Mouse (Mus musculus) megakaryocyte-erythroid progenitor cell, adult 5-6 weeks (primary cell): ENCODE measurements around the gene Ehmt2. TPM values are rescaled to one million over a fixed set of nuclear protein-coding genes. Genes with fewer than 3 reads are reported as not detected.

Source experiments
- ATAC-seq: replicated peaks from 2 replicates; pipeline ENCODE4 v1.8.0; 2016; ENCODE audit warnings: mild to moderate bottlenecking, inconsistent platforms; ENCODE audit not compliant: severe bottlenecking, poor library complexity, low FRiP score, low TSS enrichment
- total RNA-seq, 2 experiments: library from RNA; stranded (forward) in 1 of 2; stranded (reverse) in 1 of 2; fragments of 200-1000, 215-1000 nt in 1 of 2; fragments of >200 nt in 1 of 2; fragmentation: Nextera tagmentation in 1 of 2; gene quantifications; 2 replicates each; pipeline ENCODE4 v1.2.3; 2014 to 2017

Gene Ehmt2
- 86.2 and 86.5 TPM in 2 replicates for total RNA-seq (2014; fragmentation: Nextera tagmentation)
- 72.7 and 83.8 TPM in 2 replicates for total RNA-seq (2017)

DNA sequence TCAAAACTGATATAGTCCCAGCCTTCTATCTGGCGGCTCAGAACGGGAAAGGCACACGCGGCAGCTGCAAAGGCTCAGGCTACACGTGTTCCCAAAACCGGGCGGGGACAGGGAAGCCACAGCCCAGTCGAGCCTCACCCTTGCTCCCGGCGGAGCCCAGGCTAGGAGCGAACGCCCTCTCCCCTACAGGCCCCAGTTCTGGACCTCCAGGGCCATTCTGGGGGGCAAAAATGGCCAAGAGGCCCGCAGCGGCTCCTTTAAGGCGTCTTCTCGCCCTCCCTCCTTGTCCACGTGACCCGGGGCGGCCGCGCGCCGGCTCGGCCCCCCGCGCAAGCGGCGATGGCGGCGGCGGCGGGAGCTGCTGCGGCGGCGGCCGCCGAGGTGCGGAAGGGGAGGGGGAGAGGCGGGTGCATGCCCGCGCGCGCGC is at the start of gene Ehmt2, which contains the start of gene C2:
Gene Ehmt2, plus strand, starts transcription at position 310 of the 427 bp plus-strand sequence.
Gene C2, minus strand, starts transcription at position 106 of the 427 bp plus-strand sequence.
- ATAC-seq: peak; percentile 42

DNA sequence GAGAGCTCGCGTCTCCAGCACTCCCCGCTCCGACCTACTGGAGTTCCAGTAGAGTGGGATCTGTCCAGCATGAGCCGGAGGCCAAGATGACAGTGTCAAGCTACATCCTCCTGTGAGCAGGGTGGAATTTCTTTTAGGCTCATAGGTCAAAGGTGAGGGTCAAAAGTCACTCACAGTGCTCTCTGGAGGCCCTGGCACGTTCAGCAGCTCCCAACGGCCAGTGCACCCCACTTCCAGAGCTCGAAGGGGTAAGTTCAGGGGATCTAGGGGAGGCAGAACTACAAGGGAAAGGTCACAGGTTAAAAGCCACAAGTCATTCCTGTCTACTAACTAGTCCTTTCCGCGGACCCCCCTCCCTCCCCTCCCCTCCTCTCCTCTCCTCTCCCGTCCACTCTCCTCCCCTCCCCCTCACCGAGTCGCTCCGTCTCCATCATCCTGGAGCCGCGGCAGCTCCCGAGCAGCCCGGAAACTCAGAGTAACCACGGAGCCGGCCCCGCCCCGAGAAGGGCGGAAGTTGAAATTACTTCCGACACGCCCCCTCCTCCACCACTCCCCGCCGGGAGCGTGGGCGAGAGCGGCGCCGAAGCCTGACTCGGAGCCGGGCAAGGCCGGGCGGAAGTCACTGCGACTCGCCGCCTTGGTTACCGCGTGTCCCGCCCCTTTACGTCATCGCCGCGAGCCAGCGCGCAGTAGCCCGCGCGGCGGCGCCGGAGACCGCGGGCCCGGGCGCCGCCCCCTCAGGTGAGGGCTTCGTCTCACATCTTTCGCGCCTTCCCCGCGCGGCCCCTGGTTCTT is 48.4 kb upstream of the Ehmt2 start, which contains the start of the genes Skiv2l and Nelfe:
Gene Skiv2l, minus strand, starts transcription at position 489 of the 795 bp plus-strand sequence.
Gene Nelfe, plus strand, starts transcription at position 670 of the 795 bp plus-strand sequence.
- peak; percentile 94 for ATAC-seq

DNA sequence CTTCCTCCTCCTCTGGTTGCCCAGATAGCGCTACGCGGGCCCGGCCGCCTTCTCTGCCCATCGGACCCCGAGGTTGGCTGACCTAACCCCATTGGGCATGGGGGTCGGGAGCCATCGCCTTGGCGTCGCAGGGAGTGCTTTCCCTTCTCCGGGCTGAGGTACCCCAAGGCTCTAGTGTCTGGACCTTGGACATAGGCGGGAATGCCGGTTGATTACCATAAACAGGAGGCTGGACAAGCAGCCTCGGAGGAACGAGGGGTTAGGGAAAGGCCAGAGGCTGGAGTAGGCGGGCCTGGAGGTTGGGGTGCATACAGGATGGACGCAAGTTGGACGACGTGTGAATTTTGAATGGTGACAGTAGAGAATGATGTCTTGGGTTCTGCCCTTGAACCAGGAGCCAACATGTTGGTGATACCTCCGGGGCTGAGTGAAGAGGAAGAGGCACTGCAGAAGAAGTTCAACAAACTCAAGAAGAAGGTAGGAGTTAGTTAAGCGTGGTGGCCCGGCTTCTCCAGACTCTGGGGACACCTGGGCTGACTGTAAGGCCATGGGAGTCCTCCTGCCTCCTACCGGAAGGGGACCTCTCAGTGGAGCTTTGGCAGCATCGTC is 47.6 kb upstream of the Ehmt2 start:
- peak; percentile 5; the same call in 1 of the 2 replicates for ATAC-seq

DNA sequence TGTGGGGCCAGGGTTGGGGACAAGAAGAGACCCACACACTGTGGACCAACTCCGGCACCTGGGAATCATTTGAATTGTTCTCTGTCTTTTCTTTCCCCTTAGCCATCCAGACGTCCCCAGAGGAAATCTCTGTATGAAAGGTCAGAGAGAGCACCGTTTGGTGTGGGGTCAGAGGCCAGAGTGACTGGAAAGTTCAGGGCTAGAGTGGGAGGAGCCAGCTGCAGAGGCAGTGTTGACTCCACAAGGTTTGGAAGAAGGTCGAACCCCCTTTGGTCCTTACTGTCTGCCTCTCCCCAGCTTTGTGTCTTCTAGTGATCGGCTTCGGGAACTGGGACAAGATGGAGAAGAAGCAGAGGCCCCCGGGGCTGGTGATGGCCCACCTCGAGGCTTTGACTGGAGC is 44.8 kb upstream of the Ehmt2 start:
- no peak for ATAC-seq

DNA sequence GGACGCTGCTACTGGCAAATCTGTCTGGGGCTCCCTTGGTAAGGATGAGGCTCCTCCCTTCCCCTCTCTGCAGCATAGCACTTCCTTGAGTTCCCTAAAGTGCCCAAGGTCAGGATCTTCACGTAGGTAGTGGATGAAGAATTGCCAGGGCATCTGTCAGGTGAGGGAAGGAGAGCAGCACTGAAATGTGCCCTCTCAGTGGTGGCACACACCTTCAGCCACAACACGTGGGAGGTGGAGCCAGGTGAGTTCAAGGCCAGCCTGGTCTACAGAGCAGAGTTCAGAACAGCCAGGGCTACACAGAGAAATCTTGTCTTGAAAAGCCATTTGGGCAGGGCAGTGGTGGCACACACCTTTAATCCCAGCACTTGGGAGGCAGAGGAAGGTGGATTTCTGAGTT is 43.5 kb upstream of the Ehmt2 start:
- no peak for ATAC-seq

DNA sequence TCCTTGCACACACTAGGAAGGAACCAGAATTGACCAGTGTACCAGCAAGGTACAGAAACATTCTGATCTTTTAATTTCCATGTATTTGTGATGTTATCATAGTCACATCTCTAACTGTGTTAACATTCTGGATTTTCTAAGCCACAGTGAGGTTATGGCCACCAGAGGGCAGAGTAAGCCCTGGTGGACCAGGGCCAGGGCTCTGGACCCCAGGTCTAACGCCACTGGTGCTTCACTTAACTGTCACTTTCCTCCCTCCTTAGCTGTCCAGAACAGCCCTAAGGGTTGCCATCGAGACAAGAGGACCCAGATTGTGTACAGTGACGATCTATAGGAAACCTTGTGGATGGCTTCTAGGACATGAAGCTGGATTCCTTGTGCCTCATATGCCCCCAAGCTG is 42.4 kb upstream of the Ehmt2 start:
- ATAC-seq: peak; percentile 42; the same call in 1 of the 2 replicates

DNA sequence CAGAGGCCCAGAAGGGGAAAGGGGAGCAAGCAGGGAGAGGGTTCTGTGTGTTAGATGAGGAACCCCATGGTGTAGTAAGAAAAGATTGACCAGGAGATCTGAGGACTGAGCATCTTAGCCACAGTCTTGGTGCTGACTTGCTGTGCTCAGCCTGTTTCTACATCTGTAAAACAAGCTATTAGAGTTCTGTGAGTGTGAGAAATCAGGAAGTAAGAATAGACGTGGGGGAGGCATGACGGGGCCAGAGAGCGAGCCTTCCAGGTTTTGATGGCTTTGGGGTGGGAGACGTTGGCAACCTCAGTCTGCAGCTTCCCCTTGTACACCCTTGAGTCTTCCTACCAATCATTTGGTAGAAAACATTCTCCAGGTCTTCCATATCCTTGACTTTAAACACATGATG is 39.6 kb upstream of the Ehmt2 start:
- ATAC-seq: no peak

DNA sequence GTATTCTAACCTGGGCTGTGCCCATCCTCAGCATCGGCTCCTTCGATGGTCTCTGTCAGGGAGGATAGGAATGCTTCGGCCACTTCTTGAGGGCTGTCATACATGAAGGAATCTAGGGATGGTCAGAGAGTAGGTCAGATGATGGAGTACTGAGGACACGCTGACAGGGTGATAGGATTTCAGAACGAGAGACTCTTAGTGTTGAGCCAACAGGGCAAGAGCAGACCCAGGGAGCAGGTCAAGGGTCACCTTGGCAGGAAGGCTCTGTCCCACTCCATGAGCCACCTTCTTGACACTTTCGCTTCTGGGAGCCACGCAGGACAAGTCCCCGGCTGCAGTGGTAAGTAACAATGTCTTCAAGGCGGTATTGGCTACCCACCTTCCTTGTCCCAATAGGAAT is 37.8 kb upstream of the Ehmt2 start:
- no peak for ATAC-seq

DNA sequence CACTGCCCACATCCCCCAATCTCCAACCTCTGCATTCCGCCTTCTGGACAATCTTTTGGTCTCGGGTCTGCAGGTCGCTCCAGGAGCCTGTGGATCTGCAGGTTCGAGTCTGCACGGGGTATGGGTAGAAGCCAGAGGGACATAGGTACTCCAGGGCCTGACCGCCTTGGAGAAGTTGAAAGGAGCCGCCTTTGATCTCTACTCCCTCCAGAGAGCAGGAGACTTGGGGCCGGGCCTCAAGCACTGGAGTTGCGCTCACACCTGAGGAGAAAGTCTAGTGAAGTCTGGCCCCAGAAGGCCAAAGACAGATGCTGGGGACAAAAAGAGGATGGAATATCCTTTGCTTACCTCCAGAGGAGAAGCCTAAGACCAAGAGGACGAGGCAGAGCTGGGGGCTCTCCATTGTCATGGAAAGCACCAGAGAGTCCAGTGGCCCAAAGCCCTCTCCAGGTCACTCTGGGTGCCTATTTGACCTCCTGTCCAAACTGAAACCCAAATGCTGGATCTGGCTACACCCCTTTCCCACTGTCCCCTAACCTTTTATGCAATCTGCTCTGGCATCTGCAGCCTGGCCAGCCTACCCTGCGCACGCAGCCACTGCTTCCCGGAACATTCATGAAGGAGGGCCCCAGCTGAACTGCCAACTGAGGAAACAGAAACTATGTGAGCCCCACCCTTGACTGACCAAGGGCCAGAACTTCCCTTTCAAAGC is 36.4 kb upstream of the Ehmt2 start:
- ATAC-seq: no peak

DNA sequence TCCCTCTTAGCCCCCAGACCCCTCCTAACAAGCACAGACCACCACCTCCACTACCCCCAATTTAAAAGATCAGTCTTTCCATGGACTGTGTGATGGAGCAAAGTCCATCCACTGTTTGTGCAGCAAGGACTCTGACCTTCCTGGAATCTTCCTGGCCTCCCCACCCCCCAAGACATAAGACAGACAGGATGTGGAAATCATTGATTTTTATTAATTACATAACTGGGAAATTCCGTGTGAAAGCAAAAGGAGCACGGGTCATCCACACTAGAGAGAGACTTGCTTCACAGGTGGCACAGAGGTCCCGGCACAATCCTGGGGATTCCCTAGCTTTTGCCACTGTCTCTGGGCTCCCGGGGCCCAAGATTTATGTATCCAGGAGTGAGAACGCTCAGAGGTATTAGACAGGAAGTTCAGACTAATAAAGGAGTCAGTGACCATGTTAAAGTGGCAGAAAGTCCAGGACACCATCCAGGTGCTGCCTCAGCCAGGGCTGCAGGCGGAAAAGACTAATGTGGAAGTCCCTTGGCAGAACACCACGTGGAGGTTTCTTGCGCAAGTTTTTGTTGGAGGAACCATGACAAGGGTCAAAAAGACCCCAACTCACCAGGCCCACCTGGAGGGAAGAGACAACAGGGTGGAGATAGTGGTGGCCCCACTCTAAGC is 35.7 kb upstream of the Ehmt2 start, which contains the start of gene Cfb:
Gene Cfb, minus strand, starts transcription at position 103 of the 666 bp plus-strand sequence.
- ATAC-seq: no peak

DNA sequence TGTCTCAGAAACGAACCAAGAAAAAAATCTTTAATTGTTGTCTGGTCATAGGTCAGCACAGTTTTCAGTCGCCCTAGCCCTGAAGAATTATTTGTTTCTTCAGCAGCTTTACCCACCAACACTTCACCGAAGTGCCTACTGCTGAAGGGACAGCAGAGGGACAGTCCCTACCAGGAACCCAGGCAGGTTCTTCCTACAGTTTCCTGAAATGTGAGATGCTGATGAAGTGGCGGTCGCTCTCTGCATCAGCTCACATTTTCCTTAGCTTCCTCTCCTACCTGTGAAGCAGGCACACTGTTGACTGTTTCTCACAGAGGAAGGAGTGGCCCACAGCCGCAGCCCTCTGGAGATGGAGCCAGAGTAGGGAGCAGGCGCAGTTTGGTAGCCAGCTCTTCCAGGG is 32.3 kb upstream of the Ehmt2 start:
- ATAC-seq: no peak

DNA sequence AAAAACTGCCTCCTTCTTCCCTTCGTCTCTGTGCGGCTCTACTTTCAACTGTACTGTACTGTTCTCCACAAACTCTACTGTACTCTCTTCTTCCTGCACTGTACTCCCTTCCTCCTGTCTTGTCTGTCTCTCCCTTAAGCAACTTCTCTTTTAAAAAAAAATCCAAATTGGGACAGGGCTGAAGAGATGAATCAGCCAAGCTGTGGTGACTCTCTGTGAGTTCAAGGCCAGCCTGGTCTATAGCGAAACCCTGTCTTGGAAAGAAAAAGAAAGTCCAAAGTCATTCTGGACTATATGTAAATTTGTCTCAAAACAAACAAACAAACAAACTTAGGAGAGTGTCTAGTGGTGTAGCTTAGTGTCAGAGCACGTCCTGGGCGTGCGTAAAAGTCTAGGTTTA is 23.9 kb upstream of the Ehmt2 start:
- ATAC-seq: no peak

DNA sequence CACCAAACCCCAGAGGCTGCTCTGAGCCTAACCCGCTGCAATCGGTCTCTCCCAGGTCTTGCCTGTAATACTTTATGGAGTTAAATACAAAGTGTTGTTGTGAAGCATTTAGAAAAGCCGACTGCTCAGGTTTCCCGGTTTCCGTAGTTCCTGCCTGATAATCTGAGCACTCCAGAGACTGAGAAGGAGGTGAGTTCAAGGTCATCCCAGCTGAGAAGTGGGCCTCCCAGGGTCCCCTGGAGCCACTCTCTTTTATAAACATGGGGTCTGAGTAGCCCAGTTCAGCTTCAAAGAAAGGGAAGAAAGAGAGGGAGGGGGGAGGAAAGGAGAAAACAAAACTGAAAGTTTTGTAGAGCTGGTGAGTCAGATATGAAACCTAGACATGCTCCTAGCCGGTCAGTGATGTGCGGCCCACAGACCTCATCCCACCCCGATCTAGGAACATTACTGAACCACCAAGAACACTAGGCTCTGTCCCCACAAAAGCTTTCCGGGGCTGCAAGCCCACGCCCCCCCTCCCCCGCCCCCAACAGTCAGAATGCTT is 18.9 kb upstream of the Ehmt2 start, which contains the start of gene Zbtb12:
Gene Zbtb12, plus strand, starts transcription at position 148 of the 544 bp plus-strand sequence.
- ATAC-seq: no peak

DNA sequence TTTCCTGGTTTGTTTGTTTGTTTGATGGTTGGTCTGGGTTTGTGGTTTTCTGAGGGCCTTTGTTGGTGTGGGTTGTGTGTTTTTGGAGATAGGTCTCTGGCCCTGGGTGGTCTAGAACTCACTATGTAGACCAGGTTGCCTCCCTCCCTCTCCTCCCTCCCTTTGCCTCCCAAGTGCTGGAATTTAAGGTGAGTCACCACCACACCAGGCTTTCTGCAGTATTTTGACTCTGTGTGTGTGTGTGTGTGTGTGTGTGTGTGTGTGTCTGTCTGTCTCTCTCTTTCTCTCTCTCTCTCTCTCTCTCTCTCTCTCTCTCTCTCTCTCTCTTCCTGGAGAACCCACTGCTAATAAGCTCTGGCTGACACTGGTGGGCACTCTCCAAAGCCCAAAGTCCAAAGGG is 17.1 kb upstream of the Ehmt2 start:
- no peak for ATAC-seq

DNA sequence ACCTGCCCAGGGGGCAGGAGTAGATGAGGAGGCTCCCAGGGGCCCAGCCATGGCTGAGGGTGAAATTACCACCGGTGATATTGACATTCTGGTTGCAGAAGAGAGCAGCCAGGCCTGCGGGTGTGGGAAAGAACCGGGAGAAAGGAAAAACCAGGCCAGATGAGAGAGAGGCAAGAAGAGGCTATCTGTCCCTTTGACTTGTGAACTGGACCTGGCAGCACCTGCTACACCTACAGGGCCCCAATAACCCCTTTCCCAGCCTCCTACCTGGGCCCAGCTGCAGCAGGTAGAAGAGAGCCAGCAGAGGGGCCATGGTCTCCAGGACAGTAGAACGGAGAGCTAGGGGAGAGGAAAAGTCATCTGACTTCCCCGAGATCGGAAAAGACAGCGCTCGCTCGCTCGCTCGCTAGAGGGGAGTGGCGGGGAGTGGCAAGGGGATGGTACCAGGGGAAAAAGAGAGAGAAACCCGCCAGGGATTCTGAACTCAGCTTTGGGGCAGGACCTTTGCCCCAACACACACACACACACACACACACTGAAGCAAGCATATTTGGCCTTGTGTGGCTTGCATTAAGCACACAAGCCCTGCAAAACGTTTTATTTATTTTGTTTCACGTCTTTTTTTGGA is 16.5 kb upstream of the Ehmt2 start, which contains the start of gene Gm20547:
Gene Gm20547, minus strand, starts transcription at position 360 of the 628 bp plus-strand sequence.
- no peak for ATAC-seq

DNA sequence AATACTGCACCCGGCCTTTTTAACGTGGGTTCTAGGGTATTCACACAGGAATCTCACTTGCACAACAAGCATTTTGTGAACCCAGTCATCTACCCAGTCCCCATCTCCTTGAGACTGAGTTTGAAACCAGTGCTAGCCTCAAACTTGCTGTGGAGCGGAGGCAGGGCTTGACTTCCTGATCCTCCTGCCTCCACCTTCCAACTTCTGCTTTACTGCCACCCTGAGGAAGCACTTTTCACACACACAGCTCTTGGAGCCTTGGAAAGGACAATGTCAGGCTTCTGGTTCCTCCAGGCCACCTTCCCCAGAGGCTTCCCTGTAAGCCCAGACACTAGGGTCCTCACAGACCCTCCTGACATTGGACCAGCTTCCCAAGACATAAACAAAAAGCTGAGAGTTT is 14.9 kb upstream of the Ehmt2 start:
- ATAC-seq: no peak

DNA sequence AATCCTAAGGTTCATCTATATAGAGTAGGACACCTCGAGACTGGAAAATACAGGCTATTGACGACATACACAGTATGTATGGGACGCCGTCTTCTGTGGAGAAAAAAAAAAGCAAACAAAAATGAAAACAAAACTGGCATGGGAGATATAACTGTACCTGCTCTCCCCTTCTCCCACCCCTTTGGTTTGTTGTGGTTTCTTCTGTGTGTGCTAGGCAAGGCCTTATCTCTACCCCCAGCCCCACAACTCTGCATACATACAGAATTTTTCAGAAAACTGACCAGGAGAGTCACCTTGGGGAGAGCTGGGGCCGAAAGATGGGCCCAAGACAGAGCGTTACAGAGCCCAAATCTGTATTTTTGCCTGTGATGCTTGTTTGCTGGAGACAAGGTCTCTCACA is 13.6 kb upstream of the Ehmt2 start:
- ATAC-seq: 0 out of 2 replicates have a peak, but pooled peaks have one; percentile 23

DNA sequence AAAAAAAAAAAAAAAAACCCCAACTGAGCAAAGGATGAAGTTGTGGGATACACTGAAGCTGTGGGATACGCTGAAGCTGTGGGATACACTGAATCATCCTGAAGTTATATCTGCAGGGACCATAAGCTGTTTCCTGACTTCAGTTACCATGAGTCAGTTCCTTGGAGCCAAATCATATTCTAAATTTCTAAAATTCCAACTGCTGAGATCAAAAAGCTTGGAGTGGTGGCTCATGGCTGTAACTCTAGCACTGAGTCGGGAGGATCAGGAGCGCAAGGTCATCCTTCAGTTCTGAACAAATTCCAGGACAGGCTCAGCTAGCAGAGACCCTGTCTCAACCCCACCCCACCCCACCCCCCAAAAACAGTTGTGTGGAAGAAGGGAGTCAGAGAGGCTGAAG is 12.7 kb upstream of the Ehmt2 start:
- ATAC-seq: no peak

DNA sequence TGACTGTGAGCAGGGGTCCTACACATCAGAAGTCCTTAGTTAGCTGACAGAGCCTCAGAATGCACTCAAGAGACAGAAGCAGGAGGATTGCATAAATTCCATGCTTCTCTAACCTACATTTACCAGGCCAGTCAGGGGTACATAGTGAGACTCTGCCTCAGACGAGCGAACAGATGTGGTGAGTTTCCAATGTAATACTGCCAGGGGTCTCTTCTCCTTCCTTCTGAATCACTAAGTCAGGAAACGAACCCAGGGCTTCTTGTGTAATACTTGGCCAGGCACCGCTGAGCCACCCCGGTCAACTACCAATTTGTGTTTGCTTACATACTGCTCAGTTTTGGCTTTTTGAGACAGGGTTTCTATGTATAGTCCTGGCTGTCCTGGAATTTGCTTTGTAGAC is 10.3 kb upstream of the Ehmt2 start:
- no peak for ATAC-seq
